Mouse (Mus musculus): ENCODE data around the gene Cog3. TPM values are rescaled to one million over a fixed set of nuclear protein-coding genes. Genes with fewer than 3 reads are reported as not detected.
A peak's percentile ranks its signal among the peaks of the same experiment; 100 is the strongest.

Gene Cog3
- polyA plus RNA-seq, 2 experiments: 26.5 to 30.8 TPM

DNA sequence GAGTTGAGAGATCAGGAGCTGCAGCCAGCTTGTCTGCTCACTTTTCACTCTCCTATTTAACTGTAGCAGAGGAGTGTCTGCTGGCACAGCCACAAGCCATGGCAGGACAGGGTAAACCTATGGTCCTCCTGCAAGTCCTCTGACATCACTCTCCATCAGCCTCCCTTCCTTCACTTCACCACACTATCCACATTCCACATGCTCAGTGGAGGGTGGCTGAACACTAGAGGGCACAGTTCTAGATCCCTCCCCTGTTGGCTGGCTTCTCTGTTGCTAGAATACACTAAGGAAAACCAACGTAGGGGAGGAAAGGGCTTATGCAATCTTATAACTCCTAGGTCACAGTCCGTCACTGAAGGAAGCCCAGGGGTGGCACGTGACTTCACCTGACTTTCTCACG lies 27.3 kb downstream of the Cog3 start:
- H3K4me2 ChIP-seq (replicated peaks; ENCODE audit: low read depth, low read length, severe bottlenecking): no peak overlapping the region
- no peaks in the 10 kb centered on the region for H3K9me3 ChIP-seq (ENCODE audit: control insufficient read depth, low read length)
- no peak overlapping the region for H3K27ac ChIP-seq (replicated peaks; ENCODE audit: low read depth, low read length)
- H3K4me3 ChIP-seq (replicated peaks; ENCODE audit: low read length): no peak overlapping the region
- no peak for DNase-seq (ENCODE audit: low spot score)
- H3K4me1 ChIP-seq (ENCODE audit: control insufficient read depth, insufficient read depth, low read length): no peaks in the 10 kb centered on the region
- H3K27me3 ChIP-seq (ENCODE audit: control insufficient read depth, insufficient read depth, low read length): no peaks in the 10 kb centered on the region
- 79% methylated on average over 4 of the region's 4 CpGs for WGBS
- no peak for TF ChIP-seq POLR2A (IDR thresholded peaks at IDR 0.05; ENCODE audit: borderline replicate concordance, extremely low read depth, insufficient read depth, insufficient read length)
- no peak for ATAC-seq (ENCODE audit: low FRiP score, low read depth)
- H3K9ac ChIP-seq (ENCODE audit: low read depth, low read length, severe bottlenecking): no peak overlapping the region
- peaks cover 82% of the 10 kb centered on the region for H3K36me3 ChIP-seq (ENCODE audit: control insufficient read depth, insufficient read depth, low read length)

DNA sequence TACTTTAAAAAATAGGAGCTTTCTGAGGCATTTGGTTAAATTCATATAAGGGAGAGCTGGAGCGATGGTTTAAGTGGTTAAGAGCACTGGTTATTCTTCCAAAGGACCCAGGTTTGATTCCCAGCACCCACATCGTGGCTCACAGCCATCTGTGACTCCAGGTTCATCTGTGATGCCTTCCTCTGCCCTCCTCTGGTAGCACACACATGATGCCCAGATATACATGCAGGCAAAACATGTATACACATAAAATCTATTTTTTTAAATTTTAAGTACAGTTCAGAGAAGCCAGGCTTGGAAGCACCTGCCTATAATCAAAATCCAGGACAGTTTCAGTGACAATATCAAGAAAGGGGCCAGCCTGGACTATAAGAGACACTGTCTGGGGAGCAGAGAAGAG lies 31.5 kb downstream of the Cog3 start:
- DNase-seq (ENCODE audit: low spot score) (no peak), ATAC-seq (ENCODE audit: low FRiP score, low read depth) (no peak)
- Histone ChIP-seq H3K4me3 (replicated peaks; ENCODE audit: low read length) (no peak overlapping the region), H3K4me1 (ENCODE audit: control insufficient read depth, insufficient read depth, low read length) (no peaks in the 10 kb centered on the region), H3K9ac (ENCODE audit: low read depth, low read length, severe bottlenecking) (no peak overlapping the region), H3K4me2 (replicated peaks; ENCODE audit: low read depth, low read length, severe bottlenecking) (no peak overlapping the region), H3K9me3 (ENCODE audit: control insufficient read depth, low read length) (no peaks in the 10 kb centered on the region), H3K36me3 (ENCODE audit: control insufficient read depth, insufficient read depth, low read length) (peaks cover 81% of the 10 kb centered on the region), H3K27ac (replicated peaks; ENCODE audit: low read depth, low read length) (no peak overlapping the region), H3K27me3 (ENCODE audit: control insufficient read depth, insufficient read depth, low read length) (no peaks in the 10 kb centered on the region)
- no peak for TF ChIP-seq POLR2A (IDR thresholded peaks at IDR 0.05; ENCODE audit: borderline replicate concordance, extremely low read depth, insufficient read depth, insufficient read length)
- WGBS: 91% methylated on average over 2 of the region's 2 CpGs

DNA sequence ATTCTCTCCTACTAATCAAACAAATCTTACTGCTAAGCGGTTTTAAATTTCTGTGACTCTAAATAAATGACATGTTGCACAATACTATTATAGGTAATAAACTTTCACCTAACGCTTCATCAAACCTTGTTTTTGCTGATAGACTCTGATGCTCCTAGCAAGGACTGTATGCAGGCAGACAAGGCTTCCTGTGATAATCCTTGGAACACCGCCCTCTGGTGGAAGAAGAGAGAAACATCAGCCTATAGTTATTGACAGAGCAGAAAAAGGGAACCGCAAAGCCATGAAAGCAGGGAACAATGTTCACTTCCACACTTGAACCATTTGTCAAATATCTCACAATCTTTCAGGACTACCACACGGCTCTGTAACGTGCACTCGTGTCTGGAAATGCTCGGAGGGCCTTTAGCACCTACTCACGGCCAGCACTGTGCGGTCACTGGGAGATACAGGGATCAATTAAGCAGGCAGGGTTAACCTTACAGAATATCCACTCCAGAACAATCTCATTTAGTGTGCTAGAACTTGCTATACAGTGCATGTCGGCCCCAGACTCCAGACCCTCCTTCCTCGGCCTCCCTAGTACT lies 32.2 kb downstream of the Cog3 start:
- ATAC-seq (ENCODE audit: low FRiP score, low read depth) (no peak; the same call in 1 of the 2 replicates), DNase-seq (ENCODE audit: low spot score) (peak; percentile 64)
- Histone ChIP-seq H3K4me2 (replicated peaks; ENCODE audit: low read depth, low read length, severe bottlenecking) (no peak overlapping the region), H3K27me3 (ENCODE audit: control insufficient read depth, insufficient read depth, low read length) (no peaks in the 10 kb centered on the region), H3K36me3 (ENCODE audit: control insufficient read depth, insufficient read depth, low read length) (peaks cover 80% of the 10 kb centered on the region), H3K27ac (replicated peaks; ENCODE audit: low read depth, low read length) (no peak overlapping the region), H3K4me3 (replicated peaks; ENCODE audit: low read length) (no peak overlapping the region), H3K4me1 (ENCODE audit: control insufficient read depth, insufficient read depth, low read length) (no peaks in the 10 kb centered on the region), H3K9me3 (ENCODE audit: control insufficient read depth, low read length) (no peaks in the 10 kb centered on the region), H3K9ac (ENCODE audit: low read depth, low read length, severe bottlenecking) (no peak overlapping the region)
- 56% methylated on average over 12 of the region's 12 CpGs for WGBS
- TF ChIP-seq POLR2A (IDR thresholded peaks at IDR 0.05; ENCODE audit: borderline replicate concordance, extremely low read depth, insufficient read depth, insufficient read length): no peak

DNA sequence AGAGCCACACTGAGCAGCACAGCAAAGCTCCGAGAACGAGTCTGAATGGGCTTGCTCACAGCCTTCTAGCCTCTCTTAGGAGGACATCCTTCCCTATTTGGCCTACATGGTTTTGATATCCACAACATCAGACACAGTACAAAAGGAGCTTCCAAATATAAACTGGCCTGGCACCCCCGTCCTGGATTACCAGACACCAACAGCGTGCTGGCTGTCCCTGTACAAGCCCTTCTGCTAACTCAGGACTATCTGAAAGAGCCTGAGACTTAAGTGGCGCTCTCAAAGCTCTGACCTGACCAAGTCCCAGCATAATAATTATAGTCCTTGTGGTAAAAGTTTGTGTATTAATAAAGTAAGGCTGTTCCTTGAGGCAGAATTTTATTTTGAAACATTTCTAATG lies 34.2 kb downstream of the Cog3 start:
- no peak for DNase-seq (ENCODE audit: low spot score)
- no peak for ATAC-seq (ENCODE audit: low FRiP score, low read depth)
- no peak for TF ChIP-seq POLR2A (IDR thresholded peaks at IDR 0.05; ENCODE audit: borderline replicate concordance, extremely low read depth, insufficient read depth, insufficient read length)

DNA sequence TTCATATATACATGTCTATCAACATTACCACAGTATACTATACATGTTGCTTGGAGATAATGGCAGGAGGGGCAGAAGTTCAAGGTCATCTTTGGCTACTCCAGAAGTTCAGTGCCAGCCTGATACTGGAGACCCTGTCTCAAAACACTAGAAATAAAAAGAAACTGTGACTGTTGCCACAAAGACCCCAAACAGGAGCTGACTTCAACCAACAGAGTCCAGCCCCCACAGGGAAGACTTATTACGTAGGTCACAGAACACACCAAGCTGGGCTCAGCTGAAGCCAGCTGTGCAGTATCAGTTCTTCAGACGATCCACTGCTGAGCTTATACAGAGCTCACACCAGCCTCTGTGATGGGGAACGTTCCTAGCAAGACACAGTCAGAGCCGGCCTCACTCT lies 37.9 kb downstream of the Cog3 start:
- ATAC-seq (ENCODE audit: low FRiP score, low read depth): no peak
- TF ChIP-seq POLR2A (IDR thresholded peaks at IDR 0.05; ENCODE audit: borderline replicate concordance, extremely low read depth, insufficient read depth, insufficient read length): no peak
- Histone ChIP-seq H3K27ac (replicated peaks; ENCODE audit: low read depth, low read length) (no peak overlapping the region), H3K9me3 (ENCODE audit: control insufficient read depth, low read length) (no peaks in the 10 kb centered on the region), H3K4me1 (ENCODE audit: control insufficient read depth, insufficient read depth, low read length) (no peaks in the 10 kb centered on the region), H3K4me2 (replicated peaks; ENCODE audit: low read depth, low read length, severe bottlenecking) (no peak overlapping the region), H3K4me3 (replicated peaks; ENCODE audit: low read length) (no peak overlapping the region), H3K36me3 (ENCODE audit: control insufficient read depth, insufficient read depth, low read length) (peaks cover 93% of the 10 kb centered on the region), H3K27me3 (ENCODE audit: control insufficient read depth, insufficient read depth, low read length) (no peaks in the 10 kb centered on the region), H3K9ac (ENCODE audit: low read depth, low read length, severe bottlenecking) (no peak overlapping the region)
- DNase-seq (ENCODE audit: low spot score): no peak
- WGBS: 94% methylated on average over 4 of the region's 4 CpGs

More for the DNA sequence above, 34.2 kb downstream of the Cog3 start:
- H3K27me3 ChIP-seq (ENCODE audit: control insufficient read depth, insufficient read depth, low read length): no peaks in the 10 kb centered on the region
- H3K9me3 ChIP-seq (ENCODE audit: control insufficient read depth, low read length): no peaks in the 10 kb centered on the region
- WGBS: 93% methylated on average over 5 of the region's 5 CpGs
- H3K27ac ChIP-seq (replicated peaks; ENCODE audit: low read depth, low read length): no peak overlapping the region
- no peaks in the 10 kb centered on the region for H3K4me1 ChIP-seq (ENCODE audit: control insufficient read depth, insufficient read depth, low read length)
- no peak overlapping the region for H3K9ac ChIP-seq (ENCODE audit: low read depth, low read length, severe bottlenecking)
- H3K36me3 ChIP-seq (ENCODE audit: control insufficient read depth, insufficient read depth, low read length): peaks cover 83% of the 10 kb centered on the region
- H3K4me2 ChIP-seq (replicated peaks; ENCODE audit: low read depth, low read length, severe bottlenecking): no peak overlapping the region
- H3K4me3 ChIP-seq (replicated peaks; ENCODE audit: low read length): no peak overlapping the region

DNA sequence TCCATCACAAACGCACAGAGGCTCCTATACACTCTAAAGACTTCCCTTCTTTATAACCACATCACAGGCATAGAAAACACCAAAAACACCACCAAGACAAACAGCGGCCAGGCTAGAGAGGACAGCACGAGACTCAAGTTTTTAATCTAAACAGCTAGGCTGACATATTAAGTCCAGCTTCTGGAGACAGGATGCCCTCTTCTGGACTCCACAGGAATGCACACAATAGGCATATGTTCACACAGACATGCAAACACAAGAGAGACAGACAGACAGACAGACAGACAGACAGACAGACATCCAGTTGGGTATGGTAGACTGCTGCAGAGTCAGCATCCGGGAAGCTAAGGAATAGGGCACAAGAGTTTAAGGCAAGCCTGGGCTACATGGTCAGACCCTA lies 40.7 kb downstream of the Cog3 start:
- Histone ChIP-seq H3K27ac (replicated peaks; ENCODE audit: low read depth, low read length) (no peak overlapping the region), H3K4me3 (replicated peaks; ENCODE audit: low read length) (no peak overlapping the region), H3K4me2 (replicated peaks; ENCODE audit: low read depth, low read length, severe bottlenecking) (no peak overlapping the region), H3K36me3 (ENCODE audit: control insufficient read depth, insufficient read depth, low read length) (peaks cover 91% of the 10 kb centered on the region), H3K9ac (ENCODE audit: low read depth, low read length, severe bottlenecking) (no peak overlapping the region), H3K9me3 (ENCODE audit: control insufficient read depth, low read length) (no peaks in the 10 kb centered on the region), H3K4me1 (ENCODE audit: control insufficient read depth, insufficient read depth, low read length) (no peaks in the 10 kb centered on the region), H3K27me3 (ENCODE audit: control insufficient read depth, insufficient read depth, low read length) (no peaks in the 10 kb centered on the region)
- DNase-seq (ENCODE audit: low spot score) (no peak), ATAC-seq (ENCODE audit: low FRiP score, low read depth) (no peak)
- no peak for TF ChIP-seq POLR2A (IDR thresholded peaks at IDR 0.05; ENCODE audit: borderline replicate concordance, extremely low read depth, insufficient read depth, insufficient read length)
- 87% methylated on average over 4 of the region's 4 CpGs for WGBS

Measured in limb, embryonic 14.5 days (tissue).